Mouse (Mus musculus) intestine, embryonic 14.5 days (tissue): Measurements from ENCODE around the gene Tescl. TPM values are rescaled to one million over a fixed set of nuclear protein-coding genes. Genes with fewer than 3 reads are reported as not detected.

Experiments
- ATAC-seq: fragments of 200-750 bp; cut with Nextera tagmentation; replicated peaks from 2 replicates; pipeline ENCODE4 v1.8.0; 2017; ENCODE audit warnings: low read depth, moderate number of reproducible peaks, moderate TSS enrichment, moderate library complexity; ENCODE audit not compliant: low FRiP score, low TSS enrichment
- DNase-seq: peaks from one replicate; pipeline ENCODE4 v3.0.0-alpha.2; 2018; ENCODE audit warnings: low spot score
- H3K27ac ChIP-seq: fragments of 300-500 bp; sonication (generic); 2 replicates; pipeline ENCODE4 v1.5.1; 2014; ENCODE audit warnings: low read depth, mild to moderate bottlenecking, control low read depth
- H3K27me3 ChIP-seq: fragments of 300-500 bp; sonication (generic); replicated peaks from 2 replicates; pipeline ENCODE4 v1.6.1; 2014; ENCODE audit warnings: low read length, control low read depth; ENCODE audit not compliant: control insufficient read depth, insufficient read depth
- H3K36me3 ChIP-seq: fragments of 300-500 bp; sonication (generic); 2 replicates; pipeline ENCODE4 v1.6.1; 2014; ENCODE audit warnings: low read length, control low read depth; ENCODE audit not compliant: control insufficient read depth, insufficient read depth
- H3K4me1 ChIP-seq: fragments of 300-500 bp; sonication (generic); replicated peaks from 2 replicates; pipeline ENCODE4 v1.6.1; 2014; ENCODE audit warnings: low read length, control low read depth, mixed read lengths; ENCODE audit not compliant: control insufficient read depth, insufficient read depth
- H3K4me2 ChIP-seq: fragments of 300-500 bp; sonication (generic); 2 replicates; pipeline ENCODE4 v1.6.1; 2014; ENCODE audit warnings: low read length
- H3K4me3 ChIP-seq: fragments of 300-500 bp; sonication (generic); 2 replicates; pipeline ENCODE4 v1.5.1; 2014; ENCODE audit warnings: low read depth, low read length, control low read depth, mixed read lengths
- H3K9ac ChIP-seq: fragments of 300-500 bp; sonication (generic); 2 replicates; pipeline ENCODE4 v1.6.1; 2014; ENCODE audit warnings: mild to moderate bottlenecking, low read length
- H3K9me3 ChIP-seq: fragments of 300-500 bp; sonication (generic); 2 replicates; pipeline ENCODE4 v1.6.1; 2016; ENCODE audit warnings: low read length, control low read depth; ENCODE audit not compliant: control insufficient read depth
- WGBS: fragments of 180-500 bp; shearing (Covaris S2); extraction: QIAGEN DNeasy Blood & Tissue Kit; methylation state at CpG from one replicate; pipeline ENCODE4 v1.1.7; 2014; 5-methylcytosine and 5-hydroxymethylcytosine counted together
- microRNA-seq: library from miRNA; unstranded; fragments of <30 nt; microRNA quantifications from one replicate; pipeline ENCODE4, GENCODE M21; 2016
- polyA plus RNA-seq: library from polyadenylated mRNA; unstranded; fragments of >200 nt; fragmentation: Nextera tagmentation; extraction: Ambion mirVana; gene quantifications from 2 replicates; pipeline ENCODE4 v1.2.1, GENCODE M21; 2014

Tescl gene
- polyA plus RNA-seq, 1 experiment from 2014 or later: not detected

DNA sequence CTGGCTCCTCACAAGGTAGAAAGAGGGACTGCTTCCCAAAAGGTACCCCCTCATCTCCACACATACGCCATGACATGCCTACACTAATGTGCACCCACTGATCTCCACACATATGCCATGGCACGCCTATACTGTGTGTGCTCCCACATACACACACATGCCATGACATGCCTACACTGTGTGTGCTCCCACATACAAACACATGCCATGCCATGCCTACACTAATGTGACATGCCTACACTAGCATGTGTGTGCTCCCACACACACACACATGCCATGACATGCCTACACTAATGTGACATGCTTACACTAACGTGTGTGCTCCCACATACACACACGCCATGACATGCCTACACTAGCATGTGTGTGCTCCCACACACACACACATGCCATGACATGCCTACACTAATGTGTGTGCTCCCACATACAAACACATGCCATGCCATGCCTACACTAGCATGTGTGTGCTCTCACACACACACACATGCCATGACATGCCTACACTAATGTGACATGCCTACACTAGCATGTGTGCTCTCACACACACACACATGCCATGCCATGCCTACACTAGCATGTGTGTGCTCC, 43.5 kb downstream of the Tescl start:
- H3K4me1 ChIP-seq: no peaks in the 10 kb centered on the region
- H3K4me2 ChIP-seq: no peak overlapping the region
- no peak for ATAC-seq
- H3K9ac ChIP-seq: no peak overlapping the region
- WGBS: 96% methylated on average over 4 of the region's 4 CpGs
- no peak overlapping the region for H3K4me3 ChIP-seq
- peaks cover 59% of the 10 kb centered on the region for H3K36me3 ChIP-seq
- no peak for DNase-seq
- no peaks in the 10 kb centered on the region for H3K27me3 ChIP-seq
- no peak overlapping the region for H3K27ac ChIP-seq
- peaks cover 5% of the 10 kb centered on the region; the same call in 1 of the 2 replicates for H3K9me3 ChIP-seq

DNA sequence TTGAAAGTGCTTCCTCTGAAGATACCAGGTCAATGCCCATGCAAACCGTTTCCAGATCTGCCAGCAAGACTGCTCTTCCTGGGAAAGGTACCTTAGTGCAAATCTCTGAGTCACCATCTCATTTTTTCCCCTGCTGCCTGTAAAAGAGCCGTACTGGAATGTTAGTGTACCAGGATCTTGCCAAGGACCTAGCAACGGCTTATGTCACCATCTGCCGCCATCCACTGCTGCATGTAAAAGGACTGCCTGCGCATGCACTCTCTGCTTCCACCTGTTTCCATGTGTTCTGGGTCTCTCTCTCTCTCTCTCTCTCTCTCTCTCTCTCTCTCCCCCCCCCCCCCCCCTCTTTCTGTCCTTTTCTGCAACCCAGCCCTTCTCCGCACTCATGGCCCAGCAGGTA, 45.2 kb downstream of the Tescl start:
- peaks cover 5% of the 10 kb centered on the region; the same call in 1 of the 2 replicates for H3K9me3 ChIP-seq
- no peak overlapping the region for H3K27ac ChIP-seq
- H3K4me3 ChIP-seq: no peak overlapping the region
- no peak overlapping the region for H3K9ac ChIP-seq
- ATAC-seq (no peak), DNase-seq (no peak)
- no peaks in the 10 kb centered on the region for H3K27me3 ChIP-seq
- H3K36me3 ChIP-seq: peaks cover 43% of the 10 kb centered on the region
- 87% methylated on average over 6 of the region's 6 CpGs for WGBS
- no peak overlapping the region for H3K4me2 ChIP-seq
- no peaks in the 10 kb centered on the region for H3K4me1 ChIP-seq

DNA sequence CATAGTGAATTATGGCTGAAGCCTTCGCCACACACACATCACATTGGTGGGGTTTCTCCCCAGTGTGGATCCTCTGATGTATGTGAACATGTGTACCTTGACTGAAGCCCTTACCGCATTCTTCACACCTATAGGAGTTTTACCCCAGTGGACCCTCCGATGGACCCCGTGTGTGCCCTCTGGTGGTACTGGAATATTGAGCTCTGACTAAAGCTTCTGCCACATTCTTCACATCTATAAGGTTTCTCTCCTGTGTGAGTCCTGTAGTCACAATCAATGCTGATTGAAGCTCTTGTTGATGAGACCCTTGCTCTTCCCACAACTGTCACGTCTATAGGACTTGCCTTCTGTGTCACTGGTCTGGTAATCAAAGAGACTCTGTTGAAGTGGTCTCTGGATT, 46.1 kb downstream of the Tescl start:
- peaks cover 5% of the 10 kb centered on the region; the same call in 1 of the 2 replicates for H3K9me3 ChIP-seq
- no peak overlapping the region for H3K4me3 ChIP-seq
- WGBS: 80% methylated on average over 5 of the region's 5 CpGs
- H3K4me2 ChIP-seq: no peak overlapping the region
- peaks cover 34% of the 10 kb centered on the region for H3K36me3 ChIP-seq
- H3K9ac ChIP-seq: no peak overlapping the region
- H3K27ac ChIP-seq: no peak overlapping the region
- no peaks in the 10 kb centered on the region for H3K27me3 ChIP-seq
- DNase-seq: no peak
- ATAC-seq: no peak
- no peaks in the 10 kb centered on the region for H3K4me1 ChIP-seq

DNA sequence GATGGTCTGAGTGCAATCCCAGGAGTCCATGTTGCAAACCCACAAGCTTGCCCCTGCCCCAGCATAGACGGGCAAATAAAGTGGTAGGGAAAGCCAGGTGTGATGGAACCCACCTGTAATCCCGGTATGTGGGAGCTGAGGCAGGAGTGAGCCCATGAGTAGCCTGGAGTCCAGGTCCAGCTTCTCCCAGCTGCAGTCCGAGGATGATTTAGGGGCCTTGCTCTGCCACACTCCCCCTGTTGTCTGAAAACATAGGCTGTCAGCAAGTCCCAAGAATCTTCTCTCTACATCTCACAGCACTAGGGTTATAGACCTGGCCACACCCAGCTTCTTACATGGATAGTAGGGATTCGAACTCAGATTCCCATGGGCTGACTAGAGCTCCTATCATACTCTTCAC, 46.8 kb downstream of the Tescl start:
- ATAC-seq (no peak), DNase-seq (peak; percentile 43)
- WGBS: 81% methylated on average over 4 of the region's 4 CpGs

DNA sequence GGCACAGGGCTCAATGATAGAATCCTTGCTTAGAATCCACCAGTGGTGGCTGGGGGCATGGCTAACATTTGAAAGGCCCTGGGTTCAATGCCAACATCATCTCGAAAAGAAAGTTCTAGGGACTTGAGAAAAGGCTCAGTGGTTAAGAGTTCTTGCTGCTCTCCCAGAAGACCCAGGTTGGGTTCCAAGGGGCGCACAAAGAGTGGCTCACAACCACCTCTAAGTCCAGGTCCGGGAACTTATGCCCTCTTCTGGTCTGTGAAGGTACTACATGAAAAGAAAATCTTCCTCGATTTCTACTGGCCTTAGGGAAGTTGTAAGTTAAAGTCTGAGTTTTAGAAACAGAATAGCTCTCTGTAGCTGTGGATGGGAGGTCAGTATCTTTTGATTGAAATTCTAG, 47.6 kb downstream of the Tescl start:
- WGBS: 54% methylated on average over 4 of the region's 4 CpGs
- Histone ChIP-seq H3K36me3 (peaks cover 19% of the 10 kb centered on the region), H3K9ac (no peak overlapping the region), H3K9me3 (no peaks in the 10 kb centered on the region), H3K27ac (no peak overlapping the region), H3K4me3 (no peak overlapping the region), H3K4me1 (no peaks in the 10 kb centered on the region), H3K27me3 (no peaks in the 10 kb centered on the region), H3K4me2 (no peak overlapping the region)
- ATAC-seq: no peak
- DNase-seq: no peak

More for the DNA sequence above, 46.8 kb downstream of the Tescl start:
- no peaks in the 10 kb centered on the region for H3K27me3 ChIP-seq
- no peak overlapping the region for H3K27ac ChIP-seq
- H3K9ac ChIP-seq: no peak overlapping the region
- no peak overlapping the region for H3K4me2 ChIP-seq
- H3K36me3 ChIP-seq: peaks cover 27% of the 10 kb centered on the region
- H3K4me3 ChIP-seq: no peak overlapping the region
- H3K4me1 ChIP-seq: no peaks in the 10 kb centered on the region
- peaks cover under 1% of the 10 kb centered on the region; the same call in 1 of the 2 replicates for H3K9me3 ChIP-seq

Small RNA genes lying within 50 kb of the gene (microRNA-seq; reads per million reads assigned to microRNA genes)
- gene Gm27592: not detected

Other genes starting within 250 kb of the Tescl start
- gene Zfp112, start 221.6 kb downstream of the Tescl start, polyA plus RNA-seq: 5.5 and 7.6 TPM in 2 replicates
- 16.5 and 19.4 TPM in 2 replicates for gene Zfp235, start 199.8 kb downstream of the Tescl start, polyA plus RNA-seq
- gene Zfp114, start 158.9 kb downstream of the Tescl start, polyA plus RNA-seq: 5.0 and 6.3 TPM in 2 replicates
- 9.1 and 12.8 TPM in 2 replicates for gene Zfp111, start 122.5 kb downstream of the Tescl start, polyA plus RNA-seq
- gene Zfp109, start 96.4 kb downstream of the Tescl start, polyA plus RNA-seq: 4.4 and 5.6 TPM in 2 replicates
- 3.4 and 3.8 TPM in 2 replicates for gene Zfp108, start 79.1 kb downstream of the Tescl start, polyA plus RNA-seq
- gene Zfp93, start 63.5 kb downstream of the Tescl start, polyA plus RNA-seq: 7.4 and 8.1 TPM in 2 replicates
- gene Zfp61, start 32.7 kb downstream of the Tescl start, polyA plus RNA-seq: 24.7 and 31.8 TPM in 2 replicates
- gene Zfp94, start 17.3 kb downstream of the Tescl start, polyA plus RNA-seq: 9.1 and 12.0 TPM in 2 replicates
- not detected in 2 replicates for gene Lypd5, start 15.3 kb upstream of the Tescl start, polyA plus RNA-seq
- 0.43 and 0.70 TPM in 2 replicates for gene Kcnn4, start 36.3 kb upstream of the Tescl start, polyA plus RNA-seq
- 24.0 and 24.5 TPM in 2 replicates for gene Smg9, start 65.7 kb upstream of the Tescl start, polyA plus RNA-seq
- gene Irgc1, start 118.4 kb upstream of the Tescl start, polyA plus RNA-seq: not detected in 2 replicates
- 10.0 and 10.7 TPM in 2 replicates for gene Plaur, start 128.5 kb upstream of the Tescl start, polyA plus RNA-seq
- 0.64 and 1.7 TPM in 2 replicates for gene Cadm4, start 148.1 kb upstream of the Tescl start, polyA plus RNA-seq
- 30.3 and 33.7 TPM in 2 replicates for gene Zfp428, start 173.1 kb upstream of the Tescl start, polyA plus RNA-seq
- gene AC161166.1, start 178.5 kb upstream of the Tescl start, polyA plus RNA-seq: 0.40 and 0.46 TPM in 2 replicates
- 6.3 and 7.3 TPM in 2 replicates for gene Irgq, start 196.8 kb upstream of the Tescl start, polyA plus RNA-seq
- not detected in 2 replicates for gene Pinlyp, start 212.2 kb upstream of the Tescl start, polyA plus RNA-seq
- gene Xrcc1, start 212.4 kb upstream of the Tescl start, polyA plus RNA-seq: 91.5 and 108 TPM in 2 replicates